ENCODE assay signal across 17 mouse cellular contexts in the genomic region with DNA sequence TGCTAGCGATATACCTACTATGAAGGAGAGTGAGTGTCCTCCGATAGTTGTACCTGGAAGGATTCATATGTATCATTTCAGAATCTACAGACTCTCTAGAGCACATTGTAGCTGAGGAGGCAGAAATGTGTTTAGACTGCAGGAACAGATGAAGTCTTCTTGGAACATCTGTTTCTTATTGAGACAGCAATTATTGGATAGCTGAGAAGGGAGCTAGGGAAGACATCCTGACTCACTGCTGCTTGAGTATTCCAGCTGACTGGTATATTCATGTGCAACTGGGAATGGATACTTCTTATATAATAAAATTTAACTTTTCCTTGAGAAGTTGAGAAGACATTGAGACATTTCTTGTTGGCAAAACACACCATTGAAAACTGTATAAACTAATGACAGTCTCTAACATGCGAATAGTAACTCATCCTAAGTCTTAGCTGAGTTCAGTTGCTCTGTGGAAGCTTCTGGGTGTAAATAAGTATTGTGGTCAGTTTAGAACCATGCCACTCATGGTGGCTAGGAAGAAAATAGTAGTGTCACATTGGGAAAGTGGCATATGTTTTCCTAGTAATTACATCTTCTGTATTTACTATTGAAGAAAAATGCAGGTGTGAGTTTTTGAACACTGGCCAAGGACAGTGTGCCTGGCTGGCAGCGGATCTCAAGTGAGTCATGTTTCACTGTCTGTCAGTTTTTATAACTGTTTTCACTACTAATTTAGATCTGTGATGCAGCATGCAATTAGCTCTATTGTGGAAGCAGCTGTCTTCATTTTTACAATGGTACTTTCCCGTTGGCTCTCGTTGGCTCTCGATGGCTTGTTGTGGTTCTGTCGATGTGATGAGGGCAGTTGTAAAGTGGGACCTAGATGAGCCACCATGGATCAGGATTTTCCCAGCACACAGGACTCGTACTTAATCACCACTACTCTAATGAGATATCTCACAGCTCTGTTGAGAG.
A peak's percentile ranks its signal among the peaks of the same experiment; 100 is the strongest.
DNase-seq lines count a peak whose midpoint lies in the region; ATAC-seq lines count a peak whose summit lies in the region.
"Had no signal": no experiment of that assay in that cellular context is flagged by ENCODE, and none has a peak within 500 bp of the region (broad histone marks: within the 10 kb centered on the region; RNA-seq: fewer than 3 reads in every experiment).

No protein-coding gene starts in this region.

- H3K9me3 ChIP-seq in forebrain, embryonic 16.5 days (ENCODE audit: control insufficient read depth, low read length) = no peaks in the 10 kb centered on the region
- no peaks in the 10 kb centered on the region for H3K9me3 ChIP-seq in hindbrain, embryonic 16.5 days (ENCODE audit: control insufficient read depth, low read length)
- H3K9me3 ChIP-seq: liver, embryonic 12.5 days; midbrain, embryonic 12.5 days; stomach, embryonic 15.5 days had no signal

- H3K4me1 ChIP-seq in forebrain, embryonic 16.5 days (replicated peaks; ENCODE audit: control insufficient read depth, insufficient read depth, low read length) = no peaks in the 10 kb centered on the region
- H3K4me1 ChIP-seq in hindbrain, embryonic 16.5 days (ENCODE audit: control insufficient read depth, insufficient read depth, low read depth, low read length) = no peaks in the 10 kb centered on the region
- H3K4me1 ChIP-seq: liver, embryonic 12.5 days; midbrain, embryonic 12.5 days; stomach, embryonic 15.5 days had no signal

- H3K27me3 ChIP-seq in forebrain, embryonic 16.5 days (replicated peaks; ENCODE audit: control insufficient read depth, insufficient read depth, low read length) = no peaks in the 10 kb centered on the region
- no peaks in the 10 kb centered on the region for H3K27me3 ChIP-seq in hindbrain, embryonic 16.5 days (replicated peaks; ENCODE audit: control insufficient read depth, insufficient read depth, low read length)
- H3K27me3 ChIP-seq: liver, embryonic 12.5 days; midbrain, embryonic 12.5 days; stomach, embryonic 15.5 days had no signal

- no peak overlapping the region for H3K4me3 ChIP-seq in forebrain, embryonic 16.5 days (replicated peaks; ENCODE audit: low read length)
- H3K4me3 ChIP-seq in hindbrain, embryonic 16.5 days (ENCODE audit: low read length) = no peak overlapping the region
- H3K4me3 ChIP-seq: left cerebral cortex, adult 2 months; liver, embryonic 12.5 days; midbrain, embryonic 12.5 days; stomach, embryonic 15.5 days had no signal

- peak; percentile 35 for DNase-seq in heart, adult 11 months
- DNase-seq in heart, postnatal 10 days = no peak
- peak; percentile 72 for DNase-seq in brain, adult 2 months (ENCODE audit: low read depth, low spot score)
- peak; percentile 21 to 26 for DNase-seq in left cerebral cortex, postnatal 14 days (ENCODE audit: low spot score in 2 of 2)
- DNase-seq in adipocyte (ENCODE audit: low spot score) = no peak
- no peak for DNase-seq in gastrocnemius, adult 18-20 months (ENCODE audit: low spot score)
- DNase-seq: cerebellum, adult 2 months; kidney, adult 9 months; lung, postnatal 10 days; thymus, postnatal 4 days had no signal

- no peaks in the 10 kb centered on the region for H3K36me3 ChIP-seq in forebrain, embryonic 16.5 days (ENCODE audit: control insufficient read depth, insufficient read depth)
- H3K36me3 ChIP-seq in hindbrain, embryonic 16.5 days (ENCODE audit: control insufficient read depth, insufficient read depth, low read length) = no peaks in the 10 kb centered on the region
- H3K36me3 ChIP-seq: liver, embryonic 12.5 days; midbrain, embryonic 12.5 days; stomach, embryonic 15.5 days had no signal

- no peak overlapping the region for H3K9ac ChIP-seq in forebrain, embryonic 16.5 days (replicated peaks; ENCODE audit: low read depth, low read length)
- no peak overlapping the region for H3K9ac ChIP-seq in hindbrain, embryonic 16.5 days (ENCODE audit: low read depth, low read length)
- H3K9ac ChIP-seq: hindbrain, embryonic 14.5 days; liver, embryonic 12.5 days; midbrain, embryonic 12.5 days; stomach, embryonic 15.5 days had no signal

- H3K4me2 ChIP-seq in forebrain, embryonic 16.5 days (ENCODE audit: low read length) = no peak overlapping the region
- H3K4me2 ChIP-seq in hindbrain, embryonic 16.5 days (ENCODE audit: low read length) = no peak overlapping the region
- H3K4me2 ChIP-seq: hindbrain, embryonic 14.5 days; liver, embryonic 12.5 days; midbrain, embryonic 12.5 days; stomach, embryonic 15.5 days had no signal

- intact Hi-C loops in heart, postnatal 10 days (cut with DNase I) = no loop called here
- intact Hi-C loops in left cerebral cortex, postnatal 14 days (cut with DNase I) = no loop called here

- 37% methylated on average over 9 of the region's 9 CpGs for WGBS in forebrain, embryonic 16.5 days
- 79% methylated on average over 9 of the region's 9 CpGs for WGBS in hindbrain, embryonic 16.5 days

- no peak overlapping the region for H3K27ac ChIP-seq in forebrain, embryonic 16.5 days (ENCODE audit: low read length)
- no peak overlapping the region for H3K27ac ChIP-seq in hindbrain, embryonic 16.5 days (ENCODE audit: low read depth, low read length)
- H3K27ac ChIP-seq: hindbrain, embryonic 14.5 days; left cerebral cortex, adult 2 months; liver, embryonic 12.5 days; midbrain, embryonic 12.5 days; stomach, embryonic 15.5 days had no signal

- ATAC-seq in forebrain, embryonic 16.5 days = peak; percentile 91
- no peak for ATAC-seq in hindbrain, embryonic 16.5 days
- ATAC-seq: liver, embryonic 12.5 days had no signal

Comparison
In these comparisons a context has a peak if more than half of its experiments do, and no peak if none do; other contexts are left out.
1. DNase-seq: peak in heart, adult 11 months (single experiment), brain, adult 2 months (single experiment) and left cerebral cortex, postnatal 14 days (2 of 2); none in heart, postnatal 10 days (0 of 2), adipocyte (single experiment) and gastrocnemius, adult 18-20 months (single experiment).